Mouse (Mus musculus) layer of hippocampus, adult 2 months (tissue): ENCODE data around the gene Erc2. TPM values are rescaled to one million over a fixed set of nuclear protein-coding genes. Genes with fewer than 3 reads are reported as not detected.
A peak's percentile ranks its signal among the peaks of the same experiment; 100 is the strongest.

Experiments
- DNase-seq, 2 experiments: peaks; one replicate each; pipeline ENCODE4 v3.0.0; 2022; ENCODE audit warnings: low spot score in 2 of 2
- H3K27ac ChIP-seq: fragments of 200-600 bp; 2 replicates; pipeline ENCODE4 v1.8.1; 2022
- H3K4me3 ChIP-seq: fragments of 200-600 bp; 2 replicates; pipeline ENCODE4 v1.8.1; 2022; ENCODE audit warnings: mild to moderate bottlenecking
- CTCF ChIP-seq: fragments of 200-600 bp; conservative IDR thresholded peaks from 2 replicates; pipeline ENCODE4 v1.8.1; 2022; ENCODE audit warnings: antibody characterized with exemption, mild to moderate bottlenecking, moderate library complexity
- total RNA-seq, 2 experiments: library from RNA; stranded (reverse); gene quantifications; 2 replicates each; pipeline ENCODE4 v1.2.3; 2021

The Erc2 gene
- total RNA-seq, 2 experiments from 2014 or later, result 236 to 244 TPM

DNA sequence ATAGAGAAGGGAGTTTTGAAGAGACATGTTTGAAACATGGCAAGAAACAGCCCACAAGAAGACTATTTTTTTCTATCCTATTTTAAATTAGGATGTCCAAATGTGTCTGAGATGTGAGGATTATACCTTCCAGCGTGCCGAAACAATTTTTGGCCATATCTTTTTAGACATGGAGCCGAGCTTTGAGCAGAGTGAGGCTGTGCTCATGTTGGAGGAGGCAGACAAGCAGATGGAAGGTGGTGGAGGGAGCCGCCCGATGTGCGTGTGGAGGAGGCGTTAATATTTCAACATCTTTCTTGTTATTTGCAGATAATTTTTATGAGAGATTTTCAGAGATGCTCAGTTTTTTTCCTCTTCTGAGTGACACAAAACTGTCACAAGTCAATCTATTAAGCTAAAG lies 50.5 kb downstream of the Erc2 start:
- H3K27ac ChIP-seq, result peak overlapping the region; percentile 86
- no peak for TF ChIP-seq CTCF
- H3K4me3 ChIP-seq, result no peak overlapping the region
- DNase-seq, result peak; percentile 43 to 64

DNA sequence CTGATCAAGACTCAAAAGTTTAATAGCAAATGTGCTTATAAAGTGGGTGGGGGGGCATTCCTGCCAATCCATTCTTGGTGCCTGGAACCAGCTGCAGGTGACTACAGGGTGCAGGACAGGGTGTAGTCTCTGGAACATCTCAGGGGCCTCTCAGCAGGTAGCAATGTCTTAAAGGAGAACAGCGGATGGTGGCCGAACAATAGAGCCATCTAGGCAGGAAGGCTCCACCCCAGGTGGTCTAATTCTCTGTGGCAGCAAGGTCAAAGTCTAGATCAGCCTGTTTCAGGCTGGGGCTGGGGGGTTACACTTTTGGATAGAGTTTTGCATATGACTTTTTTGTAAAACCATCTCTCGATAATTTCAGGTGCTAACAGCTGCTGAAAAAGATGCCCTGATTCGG lies 51.9 kb downstream of the Erc2 start:
- H3K27ac ChIP-seq, result peak overlapping the region; percentile 86; the same call in 1 of the 2 replicates
- no peak for DNase-seq
- H3K4me3 ChIP-seq, result no peak overlapping the region
- no peak for TF ChIP-seq CTCF

DNA sequence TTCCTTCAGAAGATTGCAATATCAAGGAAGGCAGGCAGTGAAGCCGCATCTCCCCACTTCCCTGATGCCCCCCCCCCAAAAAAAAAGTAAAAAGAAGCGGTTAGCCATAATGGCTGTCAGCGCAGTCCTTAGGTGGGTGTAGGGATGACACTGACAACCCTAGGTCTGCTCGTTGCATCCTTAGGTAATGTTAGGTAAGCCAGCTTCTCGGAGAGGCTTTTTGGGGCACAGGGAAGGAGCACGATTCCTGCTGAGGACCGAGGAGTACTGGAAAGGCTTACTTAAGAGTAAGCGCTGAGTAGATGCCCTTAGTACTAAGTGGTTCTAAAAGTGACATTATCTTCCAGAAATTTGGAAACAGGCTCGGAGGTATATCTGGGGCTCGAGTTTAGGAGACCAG lies 52.3 kb downstream of the Erc2 start:
- TF ChIP-seq CTCF, result no peak
- H3K27ac ChIP-seq, result peak overlapping the region; percentile 86; the same call in 1 of the 2 replicates
- DNase-seq, result no peak
- no peak overlapping the region for H3K4me3 ChIP-seq

DNA sequence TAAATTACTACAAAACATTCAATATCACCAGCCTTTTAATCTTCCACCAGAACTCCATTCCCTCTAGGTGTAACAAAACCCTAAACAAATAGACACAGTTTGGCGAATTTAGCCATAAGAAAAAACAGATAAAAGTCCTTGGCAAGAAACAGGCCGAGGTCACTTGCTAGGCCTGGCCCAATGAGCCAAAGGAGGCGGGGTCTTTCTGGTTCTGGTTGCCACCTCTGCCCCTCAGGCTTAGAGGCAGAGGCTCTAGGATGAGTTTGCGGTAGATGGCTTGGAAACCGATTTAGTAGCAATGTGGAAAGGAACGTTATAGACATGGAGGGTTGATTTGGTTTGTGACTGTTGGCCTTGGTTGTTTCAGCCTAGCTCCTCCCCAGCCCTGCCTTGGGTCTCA lies 52.8 kb downstream of the Erc2 start:
- no peak for DNase-seq
- Histone ChIP-seq H3K27ac (no peak overlapping the region), H3K4me3 (no peak overlapping the region)
- TF ChIP-seq CTCF, result no peak

DNA sequence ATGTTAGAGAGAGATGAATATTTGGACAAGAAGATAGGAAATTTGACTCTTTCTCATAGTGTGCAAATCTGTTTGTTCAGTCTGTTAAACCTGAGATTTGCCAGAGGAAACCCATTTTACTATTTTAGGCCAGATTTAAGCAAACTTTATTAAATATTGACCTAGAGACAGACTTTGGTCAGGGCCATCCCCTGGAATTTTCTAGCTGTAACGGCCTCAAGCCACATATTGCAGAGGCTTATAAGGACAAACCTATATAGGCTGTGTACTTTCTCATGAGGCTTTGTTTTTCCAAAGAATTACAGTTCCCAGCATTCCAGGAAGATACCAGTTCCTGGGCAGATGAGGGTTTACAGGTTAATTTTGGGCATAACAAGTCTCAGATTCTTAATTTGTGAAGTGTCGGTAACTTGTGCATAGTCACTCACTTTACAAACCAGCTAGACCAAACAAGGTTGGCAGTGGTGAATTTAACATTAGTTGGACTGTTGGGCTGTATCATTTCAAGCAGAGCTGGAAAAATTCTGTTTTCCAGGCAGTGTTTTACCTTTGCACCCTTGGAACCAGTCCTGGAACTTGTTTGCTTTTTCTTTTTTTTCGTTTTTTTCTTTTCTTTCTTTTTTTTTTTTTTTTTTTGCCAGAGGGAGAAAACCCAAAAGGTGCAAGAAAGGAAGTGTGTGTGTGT lies 60.3 kb downstream of the Erc2 start:
- H3K27ac ChIP-seq, result no peak overlapping the region
- TF ChIP-seq CTCF, result no peak
- no peak overlapping the region for H3K4me3 ChIP-seq
- DNase-seq, result no peak

DNA sequence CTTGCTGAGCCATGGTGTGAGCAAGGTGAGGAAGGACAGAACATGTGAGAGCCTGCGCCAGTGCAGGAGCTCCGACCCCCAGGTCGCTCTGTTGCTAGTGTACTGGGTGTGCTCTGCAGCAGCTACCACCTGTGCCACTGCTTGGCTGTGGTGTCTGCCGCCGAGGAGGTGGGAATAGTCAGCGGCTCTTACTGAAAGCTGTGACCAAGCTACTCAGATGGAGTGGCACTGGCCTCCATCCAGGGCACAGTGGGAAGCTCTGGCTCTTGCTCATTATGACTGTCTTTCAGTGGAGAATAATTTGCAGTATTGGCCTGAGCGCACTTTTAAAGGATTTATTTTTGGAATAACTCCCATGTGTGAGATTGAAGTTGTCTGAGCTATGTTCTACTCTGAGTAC lies 73.6 kb downstream of the Erc2 start:
- Histone ChIP-seq H3K27ac (0 out of 2 replicates have a peak overlapping the region, but pooled peaks have one; percentile 23), H3K4me3 (no peak overlapping the region)
- no peak for TF ChIP-seq CTCF
- no peak for DNase-seq

DNA sequence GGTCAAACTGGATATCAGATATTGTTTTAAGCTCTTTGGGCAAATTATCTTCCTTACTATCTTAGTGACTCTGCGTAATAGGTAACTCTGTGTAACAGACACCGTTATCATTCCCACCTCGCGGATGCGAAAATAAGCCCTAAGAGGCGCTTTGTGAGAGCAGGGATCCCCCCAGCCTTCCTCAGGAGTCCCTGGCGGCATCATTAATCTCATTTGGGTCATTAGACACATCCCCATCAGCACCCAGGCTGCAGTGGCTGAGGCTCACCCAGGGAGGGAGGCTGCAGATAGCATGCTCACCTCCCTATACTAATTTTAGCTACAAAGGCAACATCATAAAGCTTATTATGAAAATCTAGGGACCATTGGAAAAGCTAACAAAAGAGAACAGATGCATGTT lies 95.1 kb downstream of the Erc2 start:
- no peak overlapping the region for H3K4me3 ChIP-seq
- no peak for DNase-seq
- H3K27ac ChIP-seq, result 0 out of 2 replicates have a peak overlapping the region, but pooled peaks have one; percentile 39
- TF ChIP-seq CTCF, result no peak

DNA sequence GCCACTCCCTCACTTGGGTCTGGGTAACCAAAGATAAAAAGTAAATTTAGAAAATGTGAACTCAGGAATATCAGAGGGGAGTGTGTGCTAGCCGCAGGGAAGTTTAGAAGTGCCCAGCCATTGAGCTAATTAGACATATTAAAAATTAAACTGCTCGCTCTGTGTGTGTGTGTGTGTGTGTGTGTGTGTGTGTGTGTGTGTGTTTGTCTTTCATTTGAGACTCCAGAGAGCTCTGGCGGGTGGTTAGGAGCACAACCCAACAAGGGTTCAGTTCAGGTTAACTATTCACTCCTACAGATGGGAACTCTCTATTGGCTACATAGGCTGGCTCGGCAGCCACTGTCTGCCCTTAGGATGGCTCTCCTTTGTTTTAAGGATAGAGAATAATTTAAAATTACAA lies 97.4 kb downstream of the Erc2 start:
- Histone ChIP-seq H3K27ac (no peak overlapping the region), H3K4me3 (no peak overlapping the region)
- TF ChIP-seq CTCF, result no peak
- no peak for DNase-seq

DNA sequence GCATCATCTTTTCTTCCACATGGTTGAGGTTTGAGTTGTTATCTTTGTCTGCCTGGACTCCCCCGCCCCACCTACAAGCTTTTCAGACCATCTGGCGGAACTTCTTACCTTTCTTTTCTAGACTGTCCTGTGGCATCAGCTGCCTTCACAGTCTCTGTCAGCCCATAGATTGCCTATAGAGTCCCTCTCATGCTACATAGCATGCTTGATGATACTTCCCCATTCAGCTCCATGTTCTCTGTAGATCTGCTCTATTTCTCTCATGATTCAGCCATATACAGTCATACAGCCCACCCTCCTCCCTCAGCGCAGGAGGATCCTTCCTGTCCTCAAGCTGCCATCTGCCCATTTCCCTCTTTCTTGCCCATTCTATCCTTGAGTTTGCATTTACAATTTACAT lies 98.7 kb downstream of the Erc2 start:
- no peak for TF ChIP-seq CTCF
- Histone ChIP-seq H3K4me3 (no peak overlapping the region), H3K27ac (no peak overlapping the region)
- no peak for DNase-seq

DNA sequence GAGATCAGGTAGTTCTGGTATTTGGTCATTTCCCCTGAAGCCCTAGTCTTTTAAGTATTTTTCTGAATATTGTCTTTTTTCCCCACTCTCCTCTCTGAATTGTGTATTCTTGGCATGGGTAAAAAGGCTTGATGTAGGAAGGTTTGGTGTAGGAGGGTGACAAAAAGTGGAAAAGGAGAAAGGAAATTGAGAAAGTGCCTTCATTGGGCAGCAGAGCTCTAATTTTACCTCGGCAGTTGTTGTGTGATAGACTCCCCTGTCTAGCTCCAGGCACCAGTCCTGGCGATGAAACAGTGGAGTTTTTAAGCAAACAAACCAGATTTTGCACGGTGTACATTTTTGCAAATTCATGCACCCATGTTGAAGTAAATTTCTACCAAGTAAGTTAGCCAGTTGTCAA lies 99.5 kb downstream of the Erc2 start:
- no peak overlapping the region for H3K4me3 ChIP-seq
- no peak overlapping the region for H3K27ac ChIP-seq
- TF ChIP-seq CTCF, result no peak
- no peak for DNase-seq

DNA sequence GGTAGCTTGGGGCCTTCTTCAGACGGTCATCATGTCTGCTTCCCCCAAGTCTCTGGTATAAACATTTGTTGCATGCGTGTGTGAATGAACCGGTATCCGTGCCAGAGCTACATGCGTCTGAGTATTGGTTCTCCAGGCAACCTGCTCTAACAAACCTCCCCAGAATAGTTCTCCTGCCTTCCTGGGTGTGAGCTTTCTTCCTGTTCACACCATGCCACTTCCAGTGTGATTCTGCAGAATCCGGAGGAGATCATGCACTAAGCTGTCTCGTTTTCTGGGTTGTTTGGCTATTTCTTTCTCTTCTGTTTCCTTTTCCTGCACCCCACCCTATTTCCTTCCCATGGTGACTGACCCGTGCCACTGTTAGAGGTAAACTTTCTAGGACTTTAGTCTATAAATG lies 105.3 kb downstream of the Erc2 start:
- no peak for DNase-seq
- no peak for TF ChIP-seq CTCF
- Histone ChIP-seq H3K27ac (no peak overlapping the region), H3K4me3 (no peak overlapping the region)

DNA sequence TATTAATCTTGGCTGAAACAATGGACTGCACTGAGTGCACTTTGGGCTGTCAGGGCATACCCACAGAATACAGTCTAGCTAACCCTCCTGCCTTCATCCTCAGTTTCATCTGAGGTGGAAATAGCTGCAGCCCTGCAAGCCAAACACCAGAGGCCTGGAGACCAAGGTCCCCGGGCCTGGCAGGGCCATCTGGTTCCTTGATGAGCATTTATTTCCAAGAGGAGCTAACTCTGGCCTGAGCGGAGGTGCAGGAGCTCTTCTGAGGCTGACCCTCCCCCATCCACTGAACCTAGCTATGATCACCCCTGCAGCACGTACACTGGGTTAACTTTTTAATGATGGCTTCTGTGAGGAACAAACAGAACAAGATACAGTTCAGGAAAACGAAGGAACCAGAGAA lies 108.9 kb downstream of the Erc2 start:
- DNase-seq, result no peak
- no peak for TF ChIP-seq CTCF

DNA sequence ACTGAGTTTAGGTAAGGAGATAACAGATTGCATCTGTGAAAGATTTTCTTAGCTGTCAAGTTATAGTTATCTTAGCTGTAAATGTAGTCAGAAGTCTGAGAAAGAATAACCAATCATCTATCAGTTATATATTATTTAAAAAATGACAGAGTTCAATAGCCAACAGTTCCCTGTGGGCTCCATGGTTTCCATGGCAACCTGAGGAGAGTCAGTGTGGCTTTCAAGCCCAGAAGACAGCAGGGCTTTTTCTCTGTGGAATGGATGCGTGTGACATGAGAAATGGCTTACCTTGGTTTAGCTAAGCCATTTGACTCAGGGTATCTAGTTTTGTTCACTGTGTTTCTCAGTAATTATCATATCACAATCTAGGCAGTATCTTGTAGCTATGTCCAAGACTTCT lies 117.2 kb downstream of the Erc2 start:
- Histone ChIP-seq H3K4me3 (no peak overlapping the region), H3K27ac (no peak overlapping the region)
- no peak for TF ChIP-seq CTCF
- DNase-seq, result no peak

More for the DNA sequence above, 108.9 kb downstream of the Erc2 start:
- no peak overlapping the region for H3K27ac ChIP-seq
- no peak overlapping the region for H3K4me3 ChIP-seq

DNA sequence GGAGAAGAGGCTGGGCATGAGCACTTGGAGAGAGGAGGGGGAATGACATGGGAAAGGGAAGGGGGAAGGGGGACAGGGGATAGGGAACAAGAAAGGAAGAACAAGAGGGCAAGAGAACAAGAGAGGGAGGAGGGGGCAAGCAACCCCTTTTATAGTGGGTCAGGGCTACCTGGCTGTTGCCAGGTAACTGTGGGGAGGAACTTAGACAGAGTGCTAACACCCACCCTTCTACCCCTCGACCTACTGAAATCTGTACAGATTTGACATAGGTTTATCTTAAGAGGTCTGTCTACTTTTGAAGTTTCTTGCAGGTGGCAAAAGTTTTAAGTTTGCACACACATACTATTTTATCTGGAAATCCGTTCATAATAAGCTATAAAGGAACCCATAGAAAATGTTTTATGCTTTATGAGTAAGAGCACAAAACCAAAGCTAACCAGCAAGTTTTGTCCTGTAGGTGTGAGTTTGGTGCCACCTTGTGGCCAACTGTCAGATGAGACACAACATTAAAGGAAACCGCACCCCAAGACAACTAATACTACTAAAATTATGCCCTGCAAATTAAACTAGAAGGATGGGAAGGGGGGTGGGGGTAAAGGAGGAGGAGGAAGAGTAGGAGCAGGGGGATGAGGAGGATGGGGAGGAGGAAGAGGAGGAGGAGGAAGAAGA lies 119.2 kb downstream of the Erc2 start:
- Histone ChIP-seq H3K4me3 (no peak overlapping the region), H3K27ac (no peak overlapping the region)
- TF ChIP-seq CTCF, result peak; percentile 83
- peak; percentile 69 to 83 for DNase-seq

DNA sequence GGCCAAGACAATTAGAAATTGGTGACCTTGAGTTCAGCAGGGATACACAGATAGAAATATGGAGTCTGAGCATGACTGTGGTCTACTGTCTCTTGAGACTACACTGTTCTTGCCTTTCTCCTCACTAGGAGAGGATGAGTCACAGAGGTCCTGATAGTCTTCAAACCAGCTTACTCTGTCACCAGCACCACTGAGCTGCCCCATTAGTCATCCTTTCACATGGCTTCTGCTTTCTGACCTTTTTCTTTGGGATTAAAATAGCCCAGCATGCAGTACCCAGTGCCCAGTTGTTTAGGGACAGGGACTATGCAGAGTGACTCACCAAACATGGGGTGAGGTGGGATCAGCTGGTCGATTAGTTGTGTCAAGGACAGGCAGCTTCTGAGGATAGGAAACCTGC lies 132.1 kb downstream of the Erc2 start:
- no peak overlapping the region for H3K27ac ChIP-seq
- no peak overlapping the region for H3K4me3 ChIP-seq
- no peak for TF ChIP-seq CTCF
- no peak for DNase-seq
